Mouse (Mus musculus) hindbrain, embryonic 15.5 days (tissue): ENCODE data around the gene Mgat3. TPM values are rescaled to one million over a fixed set of nuclear protein-coding genes. Genes with fewer than 3 reads are reported as not detected.

ENCODE experiments used
- ATAC-seq: fragments of 200-750 bp; cut with Nextera tagmentation; 2 replicates; pipeline ENCODE4 v1.8.0; 2017; ENCODE audit warnings: low read depth, moderate number of reproducible peaks, moderate TSS enrichment; ENCODE audit not compliant: low FRiP score
- H3K27ac ChIP-seq: fragments of 300-500 bp; sonication (generic); replicated peaks from 2 replicates; pipeline ENCODE4 v1.5.1; 2015; ENCODE audit warnings: mild to moderate bottlenecking, inconsistent platforms
- H3K27me3 ChIP-seq: fragments of 300-500 bp; sonication (generic); 2 replicates; pipeline ENCODE4 v1.6.1; 2015; ENCODE audit warnings: control low read depth, inconsistent platforms
- H3K36me3 ChIP-seq: fragments of 300-500 bp; sonication (generic); 2 replicates; pipeline ENCODE4 v1.6.1; 2015; ENCODE audit warnings: control low read depth, inconsistent platforms
- H3K4me1 ChIP-seq: fragments of 300-500 bp; sonication (generic); replicated peaks from 2 replicates; pipeline ENCODE4 v1.6.1; 2015; ENCODE audit warnings: control low read depth, inconsistent platforms
- H3K4me2 ChIP-seq: fragments of 300-500 bp; sonication (generic); 2 replicates; pipeline ENCODE4 v1.6.1; 2015; ENCODE audit warnings: moderate library complexity, mild to moderate bottlenecking, inconsistent platforms
- H3K4me3 ChIP-seq: fragments of 300-500 bp; sonication (generic); 2 replicates; pipeline ENCODE4 v1.5.1; 2015; ENCODE audit warnings: mild to moderate bottlenecking, inconsistent platforms
- H3K9ac ChIP-seq: fragments of 300-500 bp; sonication (generic); 2 replicates; pipeline ENCODE4 v1.6.1; 2015; ENCODE audit warnings: inconsistent platforms
- H3K9me3 ChIP-seq: fragments of 300-500 bp; sonication (generic); 2 replicates; pipeline ENCODE4 v1.6.1; 2016; ENCODE audit warnings: control low read depth, inconsistent platforms
- WGBS: fragments of 180-500 bp; shearing (Covaris S2); methylation state at CpG from one replicate; pipeline ENCODE4 v1.1.7; 2015; 5-methylcytosine and 5-hydroxymethylcytosine counted together
- polyA plus RNA-seq: library from polyadenylated mRNA; unstranded; fragments of >200 nt; fragmentation: Nextera tagmentation; extraction: Ambion mirVana; gene quantifications from 2 replicates; pipeline ENCODE4 v1.2.1, GENCODE M21; 2015

Mgat3 gene
- polyA plus RNA-seq, 1 experiment from 2014 or later = 15.9 TPM

DNA sequence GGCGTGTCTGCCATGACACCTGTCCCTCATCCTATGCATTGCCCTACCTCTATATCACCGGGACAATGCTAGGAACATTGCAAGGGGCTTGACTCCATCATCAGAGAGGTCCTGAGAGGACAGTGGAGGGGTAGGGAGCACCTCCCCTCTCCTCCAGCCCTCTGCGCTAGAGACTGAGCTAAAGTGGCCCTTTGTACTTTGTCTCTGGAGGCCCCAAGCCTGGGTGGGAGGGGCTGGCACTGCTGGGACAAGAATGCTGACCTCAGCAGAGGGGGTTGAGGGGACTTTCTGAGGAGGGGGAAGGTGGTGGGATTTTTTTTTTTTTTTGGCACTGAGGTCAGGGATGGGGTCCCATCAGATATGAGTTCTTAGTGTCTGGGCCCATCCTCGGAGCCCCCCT lies 16.6 kb downstream of the Mgat3 start:
- Histone ChIP-seq H3K27ac (no peak overlapping the region), H3K4me3 (no peak overlapping the region), H3K9ac (no peak overlapping the region), H3K9me3 (no peaks in the 10 kb centered on the region), H3K4me2 (no peak overlapping the region), H3K27me3 (no peaks in the 10 kb centered on the region), H3K36me3 (no peaks in the 10 kb centered on the region), H3K4me1 (peaks cover 14% of the 10 kb centered on the region)
- no peak for ATAC-seq
- 66% methylated on average over 4 of the region's 4 CpGs for WGBS

DNA sequence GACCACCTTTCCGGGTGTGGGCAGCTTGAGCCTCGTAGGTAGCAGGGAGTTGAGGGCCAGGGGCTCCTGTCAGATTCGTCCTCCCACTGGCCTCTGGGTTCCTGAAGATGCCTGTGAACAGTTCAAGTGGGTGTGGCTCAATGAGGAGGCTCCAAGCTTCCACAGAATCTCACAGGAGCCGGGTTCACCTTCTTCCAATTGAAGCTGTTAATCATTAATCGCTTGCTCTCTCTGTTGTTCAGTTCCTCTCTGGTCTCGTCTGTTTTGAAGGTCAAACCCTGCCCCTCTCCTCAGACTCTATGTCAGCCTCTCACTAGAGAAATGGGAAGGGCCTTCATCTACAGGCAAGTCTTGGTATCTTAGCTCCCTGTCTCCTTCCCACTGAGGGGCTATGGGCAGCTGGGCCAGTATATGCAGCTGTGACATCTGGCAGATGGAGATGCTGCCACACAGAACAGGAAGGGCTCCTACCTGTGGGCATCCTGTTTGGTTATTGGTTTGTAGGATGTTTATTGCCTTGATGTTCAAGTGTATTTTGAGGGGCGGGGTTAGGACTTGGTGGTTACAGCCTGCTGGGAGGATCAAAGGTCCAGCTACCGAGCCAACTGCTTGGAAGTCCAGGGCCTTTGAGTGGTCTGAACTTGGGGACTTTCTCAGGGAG lies 18.2 kb downstream of the Mgat3 start:
- 66% methylated on average over 8 of the region's 8 CpGs for WGBS
- ATAC-seq = no peak
- H3K27ac ChIP-seq = no peak overlapping the region
- H3K4me2 ChIP-seq = no peak overlapping the region
- H3K4me3 ChIP-seq = no peak overlapping the region
- H3K9ac ChIP-seq = no peak overlapping the region
- no peaks in the 10 kb centered on the region for H3K36me3 ChIP-seq
- no peaks in the 10 kb centered on the region for H3K27me3 ChIP-seq
- H3K9me3 ChIP-seq = no peaks in the 10 kb centered on the region
- peaks cover 14% of the 10 kb centered on the region for H3K4me1 ChIP-seq

DNA sequence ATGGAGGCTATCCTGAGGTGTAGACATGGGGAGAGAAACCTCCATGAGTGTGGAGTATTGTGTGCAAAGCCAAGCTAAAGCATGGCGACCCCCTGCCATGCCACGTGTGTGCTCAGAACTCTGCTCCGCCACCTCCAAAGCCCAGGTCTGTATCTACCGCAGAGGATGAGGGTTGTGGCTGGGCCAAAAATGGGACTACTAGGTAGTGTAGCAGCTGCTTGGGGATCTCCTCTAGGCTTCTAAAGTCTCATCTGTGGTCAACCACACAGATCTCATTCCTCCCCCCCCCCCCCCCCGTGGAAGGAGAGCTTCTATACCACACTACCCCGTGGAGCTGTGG lies 18.7 kb downstream of the Mgat3 start:
- no peak overlapping the region for H3K27ac ChIP-seq
- H3K4me1 ChIP-seq = peaks cover 14% of the 10 kb centered on the region
- H3K36me3 ChIP-seq = no peaks in the 10 kb centered on the region
- H3K4me3 ChIP-seq = no peak overlapping the region
- no peak for ATAC-seq
- no peaks in the 10 kb centered on the region for H3K9me3 ChIP-seq
- no peaks in the 10 kb centered on the region for H3K27me3 ChIP-seq
- no peak overlapping the region for H3K9ac ChIP-seq
- 93% methylated on average over 6 of the region's 6 CpGs for WGBS
- no peak overlapping the region for H3K4me2 ChIP-seq

DNA sequence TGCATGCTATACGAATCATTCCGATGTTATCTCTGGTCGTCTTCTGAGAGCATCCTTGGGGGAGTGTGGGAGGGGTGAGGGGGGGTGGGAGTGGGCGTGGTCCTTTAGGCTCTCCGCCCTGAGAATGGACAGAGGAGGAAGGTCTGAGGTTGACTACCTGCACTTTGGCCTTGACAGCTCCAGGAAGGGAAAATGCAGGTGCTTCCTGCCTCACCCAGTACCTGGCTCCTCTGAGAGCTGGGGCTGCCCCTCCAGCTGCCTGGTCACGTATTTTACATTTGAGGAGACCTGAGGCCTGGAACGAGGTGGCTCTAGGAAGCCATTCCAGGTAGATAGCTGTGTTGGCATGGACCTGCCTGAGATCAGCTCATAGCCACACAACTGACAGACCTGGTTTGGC lies 19.3 kb downstream of the Mgat3 start:
- no peak for ATAC-seq
- WGBS = 92% methylated on average over 7 of the region's 7 CpGs
- Histone ChIP-seq H3K4me3 (no peak overlapping the region), H3K9ac (no peak overlapping the region), H3K9me3 (no peaks in the 10 kb centered on the region), H3K4me1 (peaks cover 14% of the 10 kb centered on the region), H3K27me3 (no peaks in the 10 kb centered on the region), H3K4me2 (no peak overlapping the region), H3K36me3 (no peaks in the 10 kb centered on the region), H3K27ac (no peak overlapping the region)

DNA sequence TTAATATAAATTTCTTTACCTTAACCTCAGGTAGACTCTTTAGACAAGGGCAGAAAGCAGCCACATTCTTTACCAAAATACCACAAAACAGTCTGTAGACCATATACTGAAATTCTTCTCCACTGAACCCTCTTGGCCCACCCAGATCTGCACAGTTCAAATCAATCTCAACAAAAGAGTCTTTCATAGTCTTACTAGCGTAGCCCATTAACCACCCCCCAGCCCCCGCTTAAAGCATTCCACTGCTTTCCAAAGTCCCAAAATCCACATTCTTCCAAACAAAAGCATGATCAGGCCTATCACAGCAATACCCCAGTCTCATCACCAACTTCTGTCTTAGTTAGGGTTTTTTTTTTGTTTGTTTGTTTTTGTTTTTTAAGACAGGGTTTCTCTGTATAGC lies 26.0 kb downstream of the Mgat3 start:
- Histone ChIP-seq H3K4me3 (no peak overlapping the region), H3K27ac (no peak overlapping the region), H3K27me3 (no peaks in the 10 kb centered on the region), H3K4me1 (no peaks in the 10 kb centered on the region), H3K9ac (no peak overlapping the region), H3K4me2 (no peak overlapping the region), H3K36me3 (no peaks in the 10 kb centered on the region), H3K9me3 (no peaks in the 10 kb centered on the region)
- ATAC-seq = no peak
- WGBS = 57% methylated on average over 2 of the region's 2 CpGs

DNA sequence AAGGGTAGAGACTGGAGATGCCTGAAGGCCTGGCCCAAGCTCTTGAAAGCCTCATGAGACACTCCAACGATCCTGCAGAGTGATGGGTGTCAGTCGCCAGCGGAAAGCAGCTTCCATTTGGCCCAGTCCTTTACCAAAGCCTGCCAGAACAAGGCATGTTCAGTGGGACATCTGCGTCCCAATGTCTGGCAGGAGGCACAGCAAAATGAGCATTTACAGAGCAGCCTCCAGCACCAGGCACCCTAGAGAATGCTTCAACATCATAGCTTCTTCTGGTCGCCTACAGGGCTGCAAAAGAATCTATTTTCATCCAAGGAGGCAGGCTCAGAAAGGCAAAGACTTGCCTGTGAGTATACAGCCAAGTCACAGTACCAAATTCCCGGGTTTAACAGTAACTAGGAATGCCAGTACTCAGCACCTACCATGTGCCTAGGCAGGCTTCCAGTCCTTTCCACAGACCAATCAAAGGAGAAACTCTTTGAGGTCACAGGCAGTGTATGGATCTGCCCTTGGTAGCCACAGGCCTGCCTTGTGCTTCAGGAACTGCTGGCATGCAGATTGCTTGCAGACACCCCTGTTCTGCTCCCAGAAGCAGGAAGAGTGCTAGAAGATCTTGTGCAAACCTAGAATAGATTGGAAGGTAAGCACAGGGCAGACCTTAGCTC lies 28.7 kb downstream of the Mgat3 start:
- ATAC-seq = no peak
- Histone ChIP-seq H3K4me2 (no peak overlapping the region), H3K9ac (no peak overlapping the region), H3K27me3 (no peaks in the 10 kb centered on the region), H3K4me3 (no peak overlapping the region), H3K27ac (no peak overlapping the region), H3K4me1 (no peaks in the 10 kb centered on the region), H3K9me3 (no peaks in the 10 kb centered on the region), H3K36me3 (0 out of 2 replicates have a peak, but pooled peaks cover 2% of the 10 kb centered on the region)
- 80% methylated on average over 6 of the region's 6 CpGs for WGBS

DNA sequence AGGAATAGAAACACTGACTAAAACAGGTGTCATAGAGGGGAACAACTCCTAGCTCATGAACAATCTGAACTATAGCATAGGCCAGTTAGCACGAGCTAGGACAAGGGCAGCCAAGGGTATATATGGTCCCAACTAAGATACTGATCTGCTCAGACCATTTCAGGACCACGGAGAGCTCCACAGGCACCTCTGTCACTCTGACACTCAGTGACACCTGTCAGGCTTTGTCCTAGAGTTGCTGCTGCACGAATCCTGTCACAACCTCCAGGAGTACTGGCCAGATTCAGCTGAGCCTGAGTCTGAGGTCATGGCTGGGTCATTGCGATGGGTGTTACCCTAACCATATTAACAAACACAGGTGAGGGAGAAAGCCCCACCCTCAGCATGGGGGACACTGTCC lies 29.9 kb downstream of the Mgat3 start:
- H3K27ac ChIP-seq = no peak overlapping the region
- H3K4me3 ChIP-seq = no peak overlapping the region
- H3K36me3 ChIP-seq = 0 out of 2 replicates have a peak, but pooled peaks cover 2% of the 10 kb centered on the region
- ATAC-seq = no peak
- no peak overlapping the region for H3K4me2 ChIP-seq
- H3K9ac ChIP-seq = no peak overlapping the region
- H3K27me3 ChIP-seq = no peaks in the 10 kb centered on the region
- no peaks in the 10 kb centered on the region for H3K9me3 ChIP-seq
- H3K4me1 ChIP-seq = no peaks in the 10 kb centered on the region; the same call in 1 of the 2 replicates
- WGBS = 38% methylated on average over 4 of the region's 4 CpGs

DNA sequence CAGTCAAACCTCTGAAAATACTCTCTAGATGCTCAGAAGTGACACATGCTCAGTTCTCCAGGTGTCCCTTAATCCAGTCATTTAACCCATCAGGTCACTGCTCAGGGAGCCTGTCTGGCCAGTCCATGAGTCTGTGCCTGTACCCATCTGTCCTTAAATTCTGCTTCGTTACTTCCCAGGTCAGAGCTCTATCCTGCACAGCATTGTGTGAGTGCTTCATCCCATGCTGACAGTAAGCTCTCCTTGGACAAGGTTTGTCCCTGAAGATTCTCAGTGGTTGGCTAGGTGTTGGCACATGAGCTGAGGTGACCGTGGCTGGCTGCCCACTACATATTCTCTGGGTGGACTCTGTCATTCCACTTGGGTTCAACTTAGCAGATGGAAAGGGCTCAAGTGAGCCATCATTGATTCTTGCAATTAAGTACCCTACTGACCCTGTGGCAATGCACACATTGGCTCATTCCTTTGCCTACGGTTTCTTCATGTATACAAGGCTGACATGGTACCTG lies 32.6 kb downstream of the Mgat3 start:
- 89% methylated on average over 3 of the region's 3 CpGs for WGBS
- Histone ChIP-seq H3K4me3 (no peak overlapping the region), H3K27me3 (no peaks in the 10 kb centered on the region), H3K4me2 (no peak overlapping the region), H3K36me3 (peaks cover 4% of the 10 kb centered on the region), H3K9me3 (no peaks in the 10 kb centered on the region), H3K9ac (no peak overlapping the region), H3K27ac (no peak overlapping the region), H3K4me1 (no peaks in the 10 kb centered on the region; the same call in 1 of the 2 replicates)
- no peak for ATAC-seq

DNA sequence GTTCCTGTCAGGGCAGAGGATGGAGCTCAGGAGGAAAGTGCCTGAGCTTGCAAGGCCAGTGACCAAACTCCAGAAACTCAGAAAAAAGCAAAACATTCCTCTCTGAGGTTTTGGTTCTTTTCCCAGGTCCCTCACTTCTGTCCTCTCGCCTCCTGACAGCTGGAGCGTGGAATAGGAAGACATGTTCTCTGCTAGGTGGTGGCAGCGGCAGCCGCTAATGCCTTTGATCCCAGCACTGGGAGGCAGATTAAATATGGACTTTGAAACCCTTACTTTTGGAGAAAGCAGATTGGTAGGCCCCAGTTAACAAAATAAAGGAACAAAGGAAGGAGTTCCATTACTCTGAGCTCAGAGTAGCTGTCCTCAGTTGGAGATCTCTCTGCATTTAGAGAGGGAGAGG lies 34.9 kb downstream of the Mgat3 start:
- Histone ChIP-seq H3K27ac (no peak overlapping the region), H3K4me2 (no peak overlapping the region), H3K4me1 (no peaks in the 10 kb centered on the region; the same call in 1 of the 2 replicates), H3K9ac (no peak overlapping the region), H3K9me3 (no peaks in the 10 kb centered on the region), H3K4me3 (no peak overlapping the region), H3K27me3 (no peaks in the 10 kb centered on the region), H3K36me3 (peaks cover 22% of the 10 kb centered on the region)
- no peak for ATAC-seq
- WGBS = 23% methylated on average over 4 of the region's 4 CpGs

DNA sequence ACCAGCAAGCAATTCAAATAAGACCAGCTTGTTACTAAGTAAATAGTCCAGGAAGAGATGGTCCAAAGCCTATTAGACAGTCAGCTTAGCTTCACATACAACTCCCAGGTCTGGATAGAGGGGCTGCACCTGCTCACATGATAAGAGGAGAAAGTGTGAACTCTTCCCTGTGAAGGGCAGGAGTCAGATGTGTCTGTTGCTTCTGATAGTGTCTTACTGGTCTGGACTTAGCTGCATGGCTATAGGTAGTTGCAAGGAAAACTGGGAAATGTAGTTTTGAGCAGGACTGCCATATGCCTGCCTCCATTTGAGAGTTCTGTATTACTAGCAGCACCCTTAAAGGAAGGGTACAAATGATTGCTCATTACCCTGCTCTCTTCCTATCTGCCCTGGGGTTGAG lies 40.2 kb downstream of the Mgat3 start:
- no peak overlapping the region for H3K27ac ChIP-seq
- H3K27me3 ChIP-seq = no peaks in the 10 kb centered on the region
- peaks cover 20% of the 10 kb centered on the region for H3K36me3 ChIP-seq
- no peak for ATAC-seq
- H3K4me2 ChIP-seq = no peak overlapping the region
- no peaks in the 10 kb centered on the region for H3K4me1 ChIP-seq
- H3K9me3 ChIP-seq = no peaks in the 10 kb centered on the region
- H3K9ac ChIP-seq = no peak overlapping the region
- no peak overlapping the region for H3K4me3 ChIP-seq

DNA sequence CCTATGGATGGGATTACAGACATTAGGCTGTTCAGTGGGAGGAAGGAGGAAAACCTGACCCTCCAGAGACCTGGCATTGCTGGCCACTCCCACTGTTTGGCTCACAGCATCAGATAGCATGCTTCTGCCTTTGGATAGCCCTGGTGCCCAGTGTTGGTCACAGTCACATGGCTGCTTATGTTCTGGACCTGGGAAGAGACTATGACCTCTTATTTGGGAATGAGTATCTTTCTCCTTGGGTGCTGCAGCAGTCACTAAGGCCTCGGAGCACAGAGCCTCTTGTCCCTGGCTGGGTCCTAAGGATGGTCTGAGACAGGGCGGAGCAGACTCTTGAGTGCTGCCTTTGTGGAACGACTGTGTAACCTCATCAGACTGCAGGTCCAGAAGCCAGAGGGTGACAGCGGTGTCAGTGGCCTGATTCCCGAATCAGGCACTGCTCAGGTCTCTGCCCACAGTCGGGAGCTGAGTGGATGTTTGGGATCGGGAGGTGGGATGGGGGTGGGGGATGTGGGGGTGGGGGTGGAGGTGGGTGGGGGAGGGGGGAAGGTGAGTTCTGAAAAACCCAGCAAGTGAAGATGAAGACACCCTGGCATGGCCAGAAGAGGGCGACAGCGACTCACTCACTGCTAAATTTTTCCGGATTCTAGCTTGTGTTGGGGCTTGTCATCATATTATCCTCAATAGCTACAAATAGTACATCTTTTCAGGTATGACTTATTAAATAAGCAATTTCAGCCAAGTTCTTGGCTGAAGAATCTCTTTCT lies 42.4 kb downstream of the Mgat3 start:
- 16% methylated on average over 10 of the region's 10 CpGs for WGBS
- Histone ChIP-seq H3K9ac (no peak overlapping the region), H3K9me3 (no peaks in the 10 kb centered on the region), H3K4me2 (no peak overlapping the region), H3K27ac (no peak overlapping the region), H3K4me3 (no peak overlapping the region), H3K27me3 (no peaks in the 10 kb centered on the region), H3K4me1 (no peaks in the 10 kb centered on the region), H3K36me3 (peaks cover 20% of the 10 kb centered on the region)
- ATAC-seq = no peak

DNA sequence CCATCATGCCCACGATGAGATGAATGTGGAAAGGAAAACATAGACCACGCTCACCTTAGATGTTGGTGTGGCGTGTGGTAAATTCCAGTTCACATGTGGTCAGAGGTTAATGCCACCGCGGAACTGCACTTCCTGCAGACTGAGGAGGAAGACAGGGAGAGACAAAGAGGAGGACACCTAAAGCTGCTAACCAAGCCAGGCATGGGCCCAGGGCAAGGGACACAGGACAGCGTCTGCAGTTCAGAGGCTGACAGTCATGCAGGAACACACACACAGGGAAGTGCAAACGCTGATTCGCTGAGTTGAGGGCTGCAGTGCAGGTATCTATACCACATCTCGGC lies 42.9 kb downstream of the Mgat3 start:
- ATAC-seq = no peak
- H3K27ac ChIP-seq = no peak overlapping the region
- H3K4me1 ChIP-seq = no peaks in the 10 kb centered on the region
- H3K4me3 ChIP-seq = no peak overlapping the region
- 68% methylated on average over 9 of the region's 9 CpGs for WGBS
- peaks cover 16% of the 10 kb centered on the region for H3K36me3 ChIP-seq
- no peak overlapping the region for H3K4me2 ChIP-seq
- no peaks in the 10 kb centered on the region for H3K9me3 ChIP-seq
- no peaks in the 10 kb centered on the region for H3K27me3 ChIP-seq
- H3K9ac ChIP-seq = no peak overlapping the region
